Mouse (Mus musculus): ENCODE data around the gene Hmox2.
"Not testable (repeated sequence)": the region's sequence is repeated elsewhere in the genome, so short reads cannot be mapped to it uniquely, and the experiment has no call there.

Gene Hmox2

GRCm38 (mm10) chr16:4725780-4726527, at the start of gene Hmox2:
Gene Hmox2, plus strand, starts transcription at chr16:4726361.
- DNase-seq (ENCODE audit: low read depth in 2 of 2, low spot score in 2 of 2), result peak; percentile 92 to 95

GRCm38 (mm10) chr16:4676836-4677235, 49.3 kb upstream of the Hmox2 start:
- DNase-seq (ENCODE audit: low read depth in 2 of 2, low spot score in 2 of 2), result peak in 1 of 2 experiments; percentile 18

- DNase-seq (ENCODE audit: low read depth in 2 of 2, low spot score in 2 of 2), result no peak
Measured at GRCm38 (mm10) chr16:4678080-4678479, 48.1 kb upstream of the Hmox2 start.

- DNase-seq (ENCODE audit: low read depth in 2 of 2, low spot score in 2 of 2), result peak; percentile 74 to 83
Measured at GRCm38 (mm10) chr16:4679121-4680018, 46.8 kb upstream of the Hmox2 start, which contains the start of gene Coro7. Gene Coro7, minus strand, starts transcription at chr16:4679777.

GRCm38 (mm10) chr16:4680922-4681455, 45.2 kb upstream of the Hmox2 start:
- not testable (repeated sequence) for DNase-seq (ENCODE audit: low read depth in 2 of 2, low spot score in 2 of 2)

- no peak for DNase-seq (ENCODE audit: low read depth in 2 of 2, low spot score in 2 of 2)
Measured at GRCm38 (mm10) chr16:4682628-4683179, 43.5 kb upstream of the Hmox2 start.

GRCm38 (mm10) chr16:4683193-4683580, 43.0 kb upstream of the Hmox2 start:
- no peak for DNase-seq (ENCODE audit: low read depth in 2 of 2, low spot score in 2 of 2)

GRCm38 (mm10) chr16:4683581-4684456, 42.3 kb upstream of the Hmox2 start:
- peak; percentile 95 to 97 for DNase-seq (ENCODE audit: low read depth in 2 of 2, low spot score in 2 of 2)

- DNase-seq (ENCODE audit: low read depth in 2 of 2, low spot score in 2 of 2), result no peak
Measured at GRCm38 (mm10) chr16:4684457-4684791, 41.7 kb upstream of the Hmox2 start.

- not testable (repeated sequence) for DNase-seq (ENCODE audit: low read depth in 2 of 2, low spot score in 2 of 2)
Measured at GRCm38 (mm10) chr16:4689371-4689770, 36.8 kb upstream of the Hmox2 start.

- DNase-seq (ENCODE audit: low read depth in 2 of 2, low spot score in 2 of 2), result no peak
Measured at GRCm38 (mm10) chr16:4701211-4701610, 24.9 kb upstream of the Hmox2 start.

- no peak for DNase-seq (ENCODE audit: low read depth in 2 of 2, low spot score in 2 of 2)
Measured at GRCm38 (mm10) chr16:4702646-4703045, 23.5 kb upstream of the Hmox2 start.

GRCm38 (mm10) chr16:4705541-4705940, 20.6 kb upstream of the Hmox2 start:
- DNase-seq (ENCODE audit: low read depth in 2 of 2, low spot score in 2 of 2), result no peak

- no peak for DNase-seq (ENCODE audit: low read depth in 2 of 2, low spot score in 2 of 2)
Measured at GRCm38 (mm10) chr16:4711173-4711572, 15.0 kb upstream of the Hmox2 start.

GRCm38 (mm10) chr16:4713861-4714710, 12.1 kb upstream of the Hmox2 start:
- DNase-seq (ENCODE audit: low read depth in 2 of 2, low spot score in 2 of 2), result no peak

GRCm38 (mm10) chr16:4717866-4718265, 8.3 kb upstream of the Hmox2 start:
- DNase-seq (ENCODE audit: low read depth in 2 of 2, low spot score in 2 of 2), result no peak

- DNase-seq (ENCODE audit: low read depth in 2 of 2, low spot score in 2 of 2), result peak; percentile 12 to 14
Measured at GRCm38 (mm10) chr16:4718753-4719518, 7.2 kb upstream of the Hmox2 start, which contains the start of gene Nmral1. Gene Nmral1, minus strand, starts transcription at chr16:4719356.

- no peak for DNase-seq (ENCODE audit: low read depth in 2 of 2, low spot score in 2 of 2)
Measured at GRCm38 (mm10) chr16:4722128-4722914, 3.8 kb upstream of the Hmox2 start.
